In the genomic region with DNA sequence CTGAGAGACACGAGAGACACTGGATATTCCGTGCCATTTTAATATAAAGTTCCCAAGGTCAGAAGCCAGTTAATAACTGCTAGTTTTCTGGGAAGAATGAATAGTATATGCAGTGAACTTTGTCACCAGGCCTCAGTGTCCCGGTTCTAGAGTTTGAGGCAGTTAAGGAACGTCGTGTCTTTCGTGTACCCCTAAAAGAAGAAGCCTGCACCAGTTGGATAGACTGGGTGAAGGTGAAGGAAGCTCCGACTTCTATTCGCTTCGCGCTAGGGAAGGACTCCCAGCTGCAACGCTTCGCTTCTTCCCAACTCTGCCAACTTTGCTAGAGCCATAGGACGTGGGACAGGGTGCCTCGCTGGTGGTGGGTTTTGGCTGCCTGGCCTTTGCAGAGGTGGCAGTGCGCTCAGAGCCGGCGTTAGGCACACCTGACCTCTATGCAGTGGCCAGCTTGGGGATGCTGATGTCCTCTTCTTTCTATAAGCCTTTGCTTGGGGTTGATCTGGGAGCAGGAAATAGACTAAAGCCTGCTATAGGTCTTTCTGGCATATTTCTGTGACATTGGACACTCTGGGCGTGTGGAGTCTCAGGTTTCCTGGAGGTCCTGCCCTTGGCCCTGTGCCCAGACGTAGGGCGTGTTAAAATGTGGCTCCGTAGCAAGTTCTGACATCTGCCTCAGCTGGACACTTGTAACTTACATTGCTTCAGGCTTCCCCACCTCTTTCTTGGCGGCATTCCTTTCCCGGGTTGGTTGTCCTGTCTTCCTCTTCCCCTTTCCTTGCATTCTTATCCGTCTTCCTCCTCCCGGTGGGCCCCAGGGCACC, we compare ENCODE assay signal across 8 mouse cellular contexts. TPM values are rescaled to one million over a fixed set of nuclear protein-coding genes. Genes with fewer than 3 reads are reported as not detected.
DNase-seq lines count a peak whose midpoint lies in the region; ATAC-seq and TF ChIP-seq lines count a peak whose summit lies in the region.

No protein-coding gene starts in this region.

- peaks cover 16% of the 10 kb centered on the region for H3K4me1 ChIP-seq in heart, embryonic 10.5 days
- H3K4me1 ChIP-seq in kidney, embryonic 15.5 days, result peaks cover 32% of the 10 kb centered on the region
- H3K4me1 ChIP-seq in spleen, adult 2 months (ENCODE audit: control insufficient read depth, insufficient read depth, insufficient read length), result peaks cover 4% of the 10 kb centered on the region; the same call in 1 of the 2 replicates

- no peaks in the 10 kb centered on the region for H3K9me3 ChIP-seq in heart, embryonic 10.5 days
- H3K9me3 ChIP-seq in kidney, embryonic 15.5 days (replicated peaks), result no peaks in the 10 kb centered on the region

- peak overlapping the region; percentile 43; the same call in 1 of the 2 replicates for H3K27ac ChIP-seq in heart, embryonic 10.5 days
- H3K27ac ChIP-seq in kidney, embryonic 15.5 days, result no peak overlapping the region
- no peak overlapping the region for H3K27ac ChIP-seq in spleen, adult 2 months (ENCODE audit: insufficient read depth, low read length)

- no peak for TF ChIP-seq POLR2A in spleen, adult 2 months (IDR thresholded peaks at IDR 0.05; ENCODE audit: low read depth, low read length)

- TF ChIP-seq CTCF in spleen, adult 2 months (IDR thresholded peaks at IDR 0.05; ENCODE audit: extremely low read depth, insufficient read depth, insufficient read length, insufficient replicate concordance), result no peak

- ATAC-seq in kidney, embryonic 15.5 days (replicated peaks; ENCODE audit: low FRiP score), result no peak

- peak; percentile 44 to 50 for DNase-seq in right cerebral cortex, postnatal 10 days (ENCODE audit: low spot score in 2 of 2)
- no peak for DNase-seq in right cerebral cortex, adult 18-20 months
- peak; percentile 78 for DNase-seq in embryo, embryonic 10 days (ENCODE audit: low spot score)
- DNase-seq in heart, embryonic 10.5 days (ENCODE audit: low spot score), result peak; percentile 79
- peak; percentile 46 for DNase-seq in lung, postnatal 14 days
- no peak for DNase-seq in spleen, adult 2 months (ENCODE audit: low read depth in 1 of 2, low spot score in 2 of 2)
- no peak for DNase-seq in natural killer cell, adult 2 months (ENCODE audit: low spot score in 2 of 2)

- H3K4me3 ChIP-seq in heart, embryonic 10.5 days, result peak overlapping the region; percentile 72
- H3K4me3 ChIP-seq in kidney, embryonic 15.5 days (replicated peaks), result peak overlapping the region; percentile 80
- H3K4me3 ChIP-seq in spleen, adult 2 months (ENCODE audit: extremely low read depth, insufficient read depth, insufficient read length), result peak overlapping the region; percentile 88

- no peaks in the 10 kb centered on the region for H3K27me3 ChIP-seq in heart, embryonic 10.5 days (ENCODE audit: insufficient read depth, poor library complexity, severe bottlenecking)
- peaks cover 18% of the 10 kb centered on the region for H3K27me3 ChIP-seq in kidney, embryonic 15.5 days
- H3K27me3 ChIP-seq in spleen, adult 2 months (ENCODE audit: control insufficient read depth, insufficient read depth, low read length), result peaks cover 5% of the 10 kb centered on the region; the same call in 1 of the 2 replicates

- H3K9ac ChIP-seq in kidney, embryonic 15.5 days, result peak overlapping the region; percentile 65; the same call in 1 of the 2 replicates

- 12% methylated on average over 25 of the region's 25 CpGs for WGBS in heart, embryonic 10.5 days
- 2% methylated on average over 25 of the region's 25 CpGs for WGBS in kidney, embryonic 15.5 days
- 12% methylated on average over 25 of the region's 25 CpGs for WGBS in spleen, adult 2 months

- peak overlapping the region; percentile 96 for H3K4me2 ChIP-seq in kidney, embryonic 15.5 days

- H3K36me3 ChIP-seq in heart, embryonic 10.5 days, result no peaks in the 10 kb centered on the region
- no peaks in the 10 kb centered on the region for H3K36me3 ChIP-seq in kidney, embryonic 15.5 days
- H3K36me3 ChIP-seq in spleen, adult 2 months (ENCODE audit: control insufficient read depth, insufficient read depth, low read length), result no peaks in the 10 kb centered on the region

RNA-seq across cellular contexts. Expression of a gene that starts 1.7 kb away (rescaled TPM):
- polyA plus RNA-seq in heart, embryonic 10.5 days (2016; fragmentation: Nextera tagmentation; extraction: Ambion mirVana), result 5.8 and 7.1 TPM in 2 replicates
- 6.2 and 6.8 TPM in 2 replicates for polyA plus RNA-seq in kidney, embryonic 15.5 days (2015; fragmentation: Nextera tagmentation; extraction: Ambion mirVana)
- 1.4 and 1.6 TPM in 2 replicates for polyA plus RNA-seq in spleen, adult 2 months (2012; rRNA removed)

Comparison
In these comparisons a context has a peak if more than half of its experiments do, and no peak if none do; other contexts are left out.
1. DNase-seq: peak in right cerebral cortex, postnatal 10 days (2 of 2), embryo, embryonic 10 days (single experiment), heart, embryonic 10.5 days (single experiment) and lung, postnatal 14 days (single experiment); none in right cerebral cortex, adult 18-20 months (single experiment), spleen, adult 2 months (0 of 2) and natural killer cell, adult 2 months (0 of 2).
2. Peak in every context shown above with its lines, with median percentiles within 50 percentile points of each other: H3K4me3 ChIP-seq.